Mouse (Mus musculus) heart, adult 9 months (tissue): ENCODE measurements around the gene Vipas39.
A peak's percentile ranks its signal among the peaks of the same experiment; 100 is the strongest.
"Not testable (repeated sequence)": the region's sequence is repeated elsewhere in the genome, so short reads cannot be mapped to it uniquely, and the experiment has no call there.

ENCODE experiments used
- DNase-seq, 2 experiments: peaks; one replicate each; pipeline ENCODE4 v3.0.0; 2022; ENCODE audit warnings: low spot score in 2 of 2

Gene Vipas39

GRCm38 (mm10) chr12:87267682-87268081 is 1.6 kb upstream of the Vipas39 start:
- no peak for DNase-seq

- DNase-seq: no peak
Observed at GRCm38 (mm10) chr12:87266827-87267603, 959 bp upstream of the Vipas39 start.

GRCm38 (mm10) chr12:87265444-87265843 is 612 bp downstream of the Vipas39 start:
- no peak for DNase-seq

- no peak for DNase-seq
Observed at GRCm38 (mm10) chr12:87260562-87260961, 5.5 kb downstream of the Vipas39 start.

DNA sequence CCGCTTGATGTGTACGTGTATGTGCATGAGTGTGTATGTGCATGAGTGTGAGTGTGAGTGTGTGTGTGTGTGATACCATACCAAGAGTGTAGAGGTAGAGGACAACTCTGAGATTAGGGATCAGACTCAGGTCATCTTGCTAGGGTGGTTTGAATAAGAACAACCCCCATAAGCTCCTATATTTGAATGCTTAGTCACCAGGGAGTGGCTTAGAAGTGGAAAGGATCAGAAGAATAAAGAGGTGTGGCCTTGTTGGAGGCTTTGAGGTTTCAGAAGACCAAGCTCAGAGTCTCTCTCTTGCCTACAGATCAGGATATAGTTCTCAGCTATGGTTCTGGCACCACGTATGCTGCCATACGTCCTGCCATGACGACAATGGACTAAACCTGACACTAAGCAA is 9.4 kb downstream of the Vipas39 start:
- no peak for DNase-seq

DNA sequence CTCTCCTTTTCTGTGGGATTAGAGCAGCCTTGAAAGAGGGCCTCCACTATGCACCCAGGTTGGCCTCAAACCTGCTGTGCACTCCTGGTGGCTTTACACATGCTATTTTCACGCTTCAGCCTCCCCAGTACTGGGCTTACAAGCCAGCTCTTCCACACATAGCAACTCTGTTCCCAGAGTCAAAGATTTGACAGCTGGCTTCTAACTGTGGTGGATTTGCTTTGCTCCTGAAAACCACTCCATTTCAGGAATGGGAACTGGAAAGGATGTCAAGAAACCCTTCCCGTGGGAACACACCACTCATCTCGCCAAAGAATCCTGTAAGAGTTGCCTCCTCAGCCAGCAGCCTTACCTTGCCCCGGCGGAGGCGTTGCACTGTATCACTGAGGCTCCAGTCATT is 12.2 kb downstream of the Vipas39 start:
- DNase-seq: no peak

DNA sequence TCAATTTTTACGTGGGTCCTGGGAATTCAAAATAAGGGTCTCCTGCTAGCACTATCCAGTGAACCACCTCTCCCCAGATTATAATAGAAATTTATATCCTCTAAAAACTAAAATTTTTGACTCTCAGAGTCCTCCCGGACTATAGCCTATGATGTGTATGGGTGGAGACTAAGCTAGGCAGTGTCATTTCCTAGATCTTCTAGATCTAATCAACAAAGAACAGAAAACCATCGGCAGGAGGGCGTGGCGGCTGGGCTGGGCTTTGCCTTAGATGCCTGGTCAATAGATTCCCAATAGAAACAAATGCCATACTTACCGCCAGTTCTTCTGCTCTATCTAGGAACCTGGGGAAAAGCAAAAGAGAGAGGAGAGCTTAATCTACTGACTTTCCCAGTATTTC is 15.9 kb downstream of the Vipas39 start:
- no peak for DNase-seq

- DNase-seq: no peak
Observed at GRCm38 (mm10) chr12:87238632-87239031, 27.4 kb downstream of the Vipas39 start, which contains the start of gene Noxred1. Gene Noxred1, minus strand, starts transcription at chr12:87238732.

DNA sequence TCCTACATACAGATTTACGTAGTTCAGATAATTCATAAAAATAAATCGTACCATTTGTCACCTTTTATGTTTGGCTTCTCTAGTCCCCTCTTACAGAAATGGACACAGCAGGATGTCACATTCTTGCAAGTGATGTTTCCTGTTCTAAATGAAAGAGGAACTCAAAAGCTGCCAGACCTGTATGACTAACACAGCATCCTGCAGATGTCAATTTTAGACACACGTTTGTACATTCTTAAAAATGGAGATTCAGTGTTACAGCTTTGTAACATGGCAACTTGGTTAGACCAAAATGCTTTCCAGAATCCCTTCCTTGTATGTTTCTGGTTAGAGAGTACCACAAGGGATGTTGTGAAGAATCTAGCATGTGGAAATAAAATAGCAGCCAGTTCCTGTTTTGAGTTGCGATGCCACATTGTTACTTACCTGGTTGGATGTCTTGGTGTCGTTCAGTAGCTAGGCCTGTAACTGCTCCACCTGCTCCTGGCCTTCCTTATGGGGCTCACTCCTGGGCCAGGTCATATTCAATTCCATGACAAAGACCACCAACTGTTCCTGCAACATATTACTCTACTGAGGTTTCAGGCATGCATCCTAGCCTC is 29.1 kb downstream of the Vipas39 start:
- no peak for DNase-seq

GRCm38 (mm10) chr12:87230379-87230895 is 35.6 kb downstream of the Vipas39 start:
- no peak for DNase-seq

DNA sequence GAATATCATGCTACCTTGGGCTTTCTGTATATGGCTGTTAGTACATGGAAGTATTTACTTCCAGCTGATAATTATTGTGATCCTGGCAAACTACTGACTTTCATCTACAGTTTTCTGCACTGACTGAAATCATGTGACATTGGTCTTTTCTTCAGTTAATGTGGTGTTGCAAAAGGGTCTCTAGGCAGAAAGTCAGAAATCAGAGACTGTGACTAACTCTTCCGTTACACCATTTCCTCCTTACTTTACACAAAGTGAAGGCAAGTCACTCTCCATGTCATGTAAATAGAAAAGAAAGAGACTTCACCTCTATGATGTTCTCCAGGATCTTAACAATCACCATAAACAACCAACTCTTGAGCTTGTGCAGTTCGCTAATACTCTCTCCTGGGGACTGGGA is 36.4 kb downstream of the Vipas39 start:
- DNase-seq: no peak

DNA sequence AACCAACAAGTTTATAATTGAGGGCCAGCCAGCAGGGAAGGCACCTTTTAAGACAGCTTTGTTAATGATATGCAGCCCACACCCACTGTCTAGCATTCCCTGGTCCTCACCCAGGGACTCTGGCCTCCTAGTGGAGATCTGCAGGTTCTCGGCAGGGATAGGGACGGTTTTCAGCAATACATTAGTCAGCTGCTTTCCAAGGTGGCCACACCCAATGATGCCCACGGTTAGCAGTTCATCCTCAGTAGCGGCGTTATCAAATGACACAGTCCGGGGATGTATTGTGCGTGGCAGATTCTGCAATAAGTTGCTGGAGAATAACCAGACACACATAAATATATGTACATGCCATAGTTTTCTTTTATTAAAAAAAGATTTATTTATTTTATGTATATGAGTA is 39.3 kb downstream of the Vipas39 start:
- no peak for DNase-seq

DNA sequence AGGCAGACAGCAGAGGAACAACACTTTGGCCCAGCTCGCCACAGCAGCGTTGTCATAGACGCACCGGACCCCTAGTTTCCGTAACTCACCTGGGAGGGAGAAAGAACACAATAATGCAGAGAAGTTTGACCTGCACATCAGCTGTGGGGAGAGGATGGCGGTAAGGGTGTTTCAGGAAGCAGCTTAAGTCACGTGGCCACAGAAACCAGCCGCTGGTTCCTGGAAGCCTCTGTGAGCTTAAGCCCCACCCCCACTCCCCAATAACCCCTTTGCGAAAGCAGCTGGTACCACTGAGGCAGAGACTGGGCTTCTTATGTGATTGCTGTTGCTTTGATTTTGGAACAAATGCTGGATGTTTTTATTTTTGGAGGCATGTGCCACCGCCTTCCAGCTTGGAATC is 41.1 kb downstream of the Vipas39 start:
- no peak for DNase-seq

- DNase-seq: no peak
Observed at GRCm38 (mm10) chr12:87219362-87219761, 46.7 kb downstream of the Vipas39 start.

GRCm38 (mm10) chr12:87217596-87217995 is 48.5 kb downstream of the Vipas39 start:
- no peak for DNase-seq

- DNase-seq: no peak
Observed at GRCm38 (mm10) chr12:87216053-87216452, 50.0 kb downstream of the Vipas39 start.

- DNase-seq: no peak
Observed at GRCm38 (mm10) chr12:87212844-87213606, 53.0 kb downstream of the Vipas39 start.

- DNase-seq: not testable (repeated sequence)
Observed at GRCm38 (mm10) chr12:87205789-87206188, 60.3 kb downstream of the Vipas39 start.

GRCm38 (mm10) chr12:87201694-87202093 is 64.4 kb downstream of the Vipas39 start:
- no peak for DNase-seq

DNA sequence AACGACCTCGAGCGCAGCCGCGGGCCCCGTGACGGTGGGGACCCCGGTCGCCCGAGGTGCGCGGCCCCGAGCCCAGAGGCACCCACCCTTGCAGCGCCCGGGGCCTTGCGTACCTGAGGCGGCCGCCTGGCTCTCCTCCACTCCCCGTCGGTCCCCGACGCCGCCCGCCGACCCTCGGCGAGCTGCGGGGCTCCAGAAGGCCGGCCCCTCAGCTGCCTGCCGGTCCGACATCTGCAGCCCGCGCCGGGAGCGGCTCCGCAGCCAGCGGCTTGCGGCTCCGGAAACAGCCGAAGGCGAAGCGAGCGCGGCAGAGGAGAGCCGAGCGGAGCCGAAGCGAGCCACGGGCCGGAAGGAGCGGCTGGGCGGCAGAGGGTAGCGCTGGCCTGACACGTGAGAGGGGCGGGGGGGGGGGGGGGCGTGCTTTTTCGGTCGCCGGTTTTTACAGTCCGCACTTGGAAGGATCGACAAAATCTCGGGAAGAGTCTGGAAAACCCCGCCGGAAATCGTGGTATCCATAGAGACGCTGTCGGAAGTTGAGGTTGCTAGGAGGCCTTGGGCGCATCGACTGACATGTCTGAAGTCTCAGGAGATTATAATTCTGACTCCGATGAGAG is 66.0 kb downstream of the Vipas39 start, which contains the start of gene Tmed8:
TSS of gene Tmed8 (minus strand) at position 482 of the 614 bp plus-strand sequence.
- DNase-seq: peak; percentile 72 to 77

DNA sequence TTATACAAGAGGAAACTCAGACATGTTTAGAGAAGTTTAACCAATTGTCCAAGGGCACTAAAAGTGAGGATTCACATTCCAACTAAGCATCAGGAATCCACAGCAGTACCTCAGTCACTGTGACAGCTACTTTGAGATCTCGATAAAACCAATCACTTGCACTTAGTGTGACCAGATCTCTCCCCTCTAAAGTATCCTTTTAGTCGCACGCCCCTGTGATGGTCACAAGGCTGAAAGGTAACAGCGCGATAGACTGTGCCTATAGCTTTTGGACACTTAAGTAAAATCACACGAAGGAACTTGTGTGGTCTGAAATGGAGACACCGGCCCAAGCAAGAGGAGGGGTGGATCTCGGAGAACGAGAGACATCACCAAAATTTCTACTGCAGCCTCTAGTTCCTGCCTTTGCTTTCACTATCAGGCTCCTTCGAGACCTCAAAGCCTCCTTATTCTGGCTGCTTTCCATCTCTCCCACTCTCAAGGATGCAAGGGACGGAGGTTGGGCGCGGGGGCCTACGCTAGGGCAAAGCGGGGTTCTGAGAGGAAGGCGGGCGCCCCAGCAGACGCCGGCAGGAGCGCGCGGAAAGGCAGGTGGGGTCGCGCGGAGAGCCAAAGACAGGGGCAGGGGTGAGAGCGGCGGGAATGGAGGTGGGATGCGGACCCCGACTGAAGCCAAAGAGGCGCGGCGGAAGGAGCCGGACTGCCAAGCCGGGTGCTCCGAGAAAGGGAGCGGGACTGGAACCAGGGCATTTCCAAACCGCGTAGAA is 66.7 kb downstream of the Vipas39 start, which contains the start of gene Samd15:
TSS of gene Samd15 (plus strand) at position 518 of the 767 bp plus-strand sequence.
- DNase-seq: peak; percentile 37 to 38
